Mouse (Mus musculus) megakaryocyte, embryonic 14.5 days (primary cell): ENCODE measurements around the gene Fzd2.

Source experiments
- FLI1 ChIP-seq: IDR thresholded peaks from 2 replicates; pipeline ENCODE4 v1.6.1; 2012; ENCODE audit warnings: low read length, inconsistent platforms, mixed read lengths
- GATA1 ChIP-seq: IDR thresholded peaks from 3 replicates; pipeline ENCODE4 v1.6.1; 2012; ENCODE audit warnings: mixed read lengths, low read length, inconsistent platforms, borderline replicate concordance

GRCm38 (mm10) chr11:102643891-102644382, 39.7 kb downstream of the Fzd2 start:
- TF ChIP-seq GATA1 (no peak), FLI1 (no peak)
